Mouse (Mus musculus): Measurements from ENCODE around the gene Grin2a. TPM values are rescaled to one million over a fixed set of nuclear protein-coding genes. Genes with fewer than 3 reads are reported as not detected.

Grin2a gene
- total RNA-seq, 2 experiments from 2014 or later, result 129 to 130 TPM

DNA sequence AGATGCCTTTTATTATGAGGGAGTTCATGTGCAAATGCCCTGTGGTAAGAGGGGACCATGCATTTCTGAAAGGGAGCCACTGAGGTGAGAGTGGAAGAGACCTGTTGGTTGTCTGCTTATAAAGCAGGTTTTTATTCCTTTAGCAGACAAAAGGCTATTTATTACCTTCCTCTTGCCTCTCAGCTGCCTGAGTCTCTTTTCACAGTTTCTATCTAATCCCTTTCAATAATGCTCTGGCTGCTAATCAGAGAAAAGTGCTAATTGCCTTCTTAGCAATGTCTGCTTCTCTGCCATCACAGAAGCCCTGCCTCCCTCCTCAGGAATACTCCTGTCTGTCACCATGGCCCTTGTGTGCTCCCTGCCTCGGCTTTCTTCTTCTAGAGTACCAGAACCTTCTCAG, 209.1 kb downstream of the Grin2a start:
- DNase-seq (ENCODE audit: extremely low spot score in 1 of 2, low spot score in 2 of 2), result no peak
- intact Hi-C loops (cut with DNase I), result no loop called here

DNA sequence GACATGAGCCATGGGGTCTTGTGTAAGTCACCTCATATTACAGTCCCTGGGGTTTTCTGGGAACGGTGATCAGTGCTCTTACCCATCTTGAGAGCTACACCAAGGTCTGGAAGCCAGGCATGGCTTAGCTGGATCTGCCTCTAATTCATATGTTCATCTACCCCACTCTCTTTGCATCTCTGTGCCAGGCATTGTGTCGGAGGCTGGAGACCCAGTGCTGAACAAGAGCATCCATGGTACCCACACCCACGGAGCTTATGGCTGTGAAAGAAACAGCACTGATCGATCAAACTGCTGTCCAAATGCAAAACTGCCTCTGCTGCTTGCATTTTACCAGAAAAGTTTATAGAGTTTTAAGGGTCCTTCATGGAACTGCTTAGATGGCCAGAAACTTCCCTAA, 209.5 kb downstream of the Grin2a start:
- intact Hi-C loops (cut with DNase I), result no loop called here
- no peak for DNase-seq (ENCODE audit: extremely low spot score in 1 of 2, low spot score in 2 of 2)

DNA sequence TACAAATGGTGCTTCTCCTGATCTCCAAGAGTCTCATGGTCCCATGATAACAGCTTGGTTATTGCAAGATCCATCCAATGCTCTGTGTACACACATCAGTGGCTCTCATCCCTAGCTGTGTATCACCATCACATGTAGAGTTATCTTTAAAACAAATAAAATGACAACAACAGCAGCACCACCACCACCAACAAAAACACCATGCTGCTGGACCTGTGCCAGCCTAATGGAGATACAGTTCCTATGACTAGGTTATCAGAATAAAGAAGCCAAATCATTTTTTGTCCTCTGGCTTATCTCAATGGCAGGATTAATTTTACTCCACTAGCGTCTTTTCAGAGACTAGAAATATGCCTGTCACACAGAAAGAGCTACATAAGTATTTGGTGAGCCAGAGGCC, 226.4 kb downstream of the Grin2a start:
- no peak for DNase-seq (ENCODE audit: extremely low spot score in 1 of 2, low spot score in 2 of 2)
- intact Hi-C loops (cut with DNase I), result no loop called here

DNA sequence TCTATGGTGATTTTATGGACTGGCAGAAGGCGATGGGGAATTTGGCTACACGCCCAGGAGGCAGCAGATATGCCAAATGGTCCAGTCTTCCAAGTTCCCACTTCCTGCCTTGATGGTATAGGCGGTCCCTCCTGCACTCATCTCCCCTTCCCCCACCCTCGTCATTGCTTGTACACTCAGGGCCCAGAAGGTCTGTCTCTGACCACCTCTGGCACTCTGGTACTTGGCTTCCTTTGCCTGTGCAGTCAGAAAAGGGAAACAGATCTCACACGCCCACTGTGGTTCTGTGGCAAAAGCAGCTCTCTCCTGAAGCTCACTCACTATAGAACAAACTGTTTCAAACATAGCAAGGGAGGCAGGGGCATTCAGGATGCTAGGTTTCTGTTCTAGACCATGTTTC, 227.0 kb downstream of the Grin2a start:
- intact Hi-C loops (cut with DNase I), result no loop called here
- DNase-seq (ENCODE audit: extremely low spot score in 1 of 2, low spot score in 2 of 2), result peak; percentile 52 to 65

DNA sequence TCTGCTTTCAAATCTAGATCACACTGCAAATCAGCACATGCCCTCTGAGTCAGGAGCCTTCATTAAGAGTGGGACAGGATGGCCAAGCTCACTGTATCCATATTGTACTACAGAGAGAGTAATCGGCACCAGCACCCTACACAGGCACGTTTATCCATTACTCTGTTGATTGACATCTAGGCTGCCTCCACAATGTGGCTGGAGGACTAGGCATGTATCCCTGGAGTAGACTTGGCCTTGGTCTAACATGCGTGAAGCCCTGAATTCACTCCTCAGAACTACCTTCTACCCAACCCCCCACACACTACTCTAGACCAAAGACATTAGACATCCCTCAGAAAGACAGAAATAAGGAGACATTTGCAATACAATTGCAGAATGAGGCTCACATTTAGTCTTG, 227.4 kb downstream of the Grin2a start:
- intact Hi-C loops (cut with DNase I), result no loop called here
- DNase-seq (ENCODE audit: extremely low spot score in 1 of 2, low spot score in 2 of 2), result no peak

GRCm38 (mm10) chr16:9764086-9764485, 231.3 kb downstream of the Grin2a start:
- no peak for DNase-seq (ENCODE audit: extremely low spot score in 1 of 2, low spot score in 2 of 2)
- intact Hi-C loops (cut with DNase I), result no loop called here

DNA sequence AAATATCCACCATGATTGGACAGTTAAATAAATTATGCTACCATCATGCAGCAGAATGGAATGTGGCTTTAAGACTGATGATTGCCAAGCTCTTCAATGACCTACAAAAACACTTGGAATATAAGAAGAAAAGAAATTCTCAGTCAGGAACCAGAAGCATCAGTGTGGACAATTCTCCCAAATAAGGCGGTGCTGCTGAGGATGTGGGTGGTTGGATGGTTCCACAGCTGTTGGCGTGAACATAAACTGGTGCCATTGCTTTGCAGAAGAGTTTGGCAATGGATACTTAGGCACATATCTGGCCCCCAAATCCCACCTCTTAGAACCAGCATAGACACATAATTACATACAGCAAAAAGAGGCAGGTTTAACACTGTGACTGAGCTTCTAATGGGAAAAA, 235.0 kb downstream of the Grin2a start:
- intact Hi-C loops (cut with DNase I), result no loop called here
- DNase-seq (ENCODE audit: extremely low spot score in 1 of 2, low spot score in 2 of 2), result no peak

DNA sequence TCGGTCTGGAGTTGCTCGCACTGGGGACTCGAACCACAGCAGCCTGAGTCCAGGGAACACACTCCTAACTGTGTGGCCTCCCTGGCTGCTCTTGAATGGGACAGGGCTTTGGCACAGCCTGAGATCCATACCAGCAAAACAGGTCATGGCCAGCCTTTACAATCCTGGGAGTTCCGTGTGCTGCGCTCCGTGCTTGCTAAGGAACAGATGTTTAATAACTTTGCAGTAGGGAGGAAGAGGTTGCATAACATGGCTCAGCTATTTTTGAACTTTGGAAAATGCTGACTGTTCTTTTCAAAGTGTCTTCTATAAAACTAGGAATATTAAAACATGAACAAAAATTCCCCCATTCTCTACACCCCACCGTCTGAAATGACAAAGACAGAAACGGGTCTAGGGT, 238.5 kb downstream of the Grin2a start:
- intact Hi-C loops (cut with DNase I), result loop anchor here (10.0 kb wide), 1 partner anchor 238 kb away; the partner anchor contains the start of gene Grin2a
- no peak for DNase-seq (ENCODE audit: extremely low spot score in 1 of 2, low spot score in 2 of 2)

- intact Hi-C loops (cut with DNase I), result loop anchor here (10.0 kb wide), 1 partner anchor 241 kb away; the partner anchor contains the start of gene Grin2a
Observed at GRCm38 (mm10) chr16:9754061-9754460, 241.3 kb downstream of the Grin2a start.

DNA sequence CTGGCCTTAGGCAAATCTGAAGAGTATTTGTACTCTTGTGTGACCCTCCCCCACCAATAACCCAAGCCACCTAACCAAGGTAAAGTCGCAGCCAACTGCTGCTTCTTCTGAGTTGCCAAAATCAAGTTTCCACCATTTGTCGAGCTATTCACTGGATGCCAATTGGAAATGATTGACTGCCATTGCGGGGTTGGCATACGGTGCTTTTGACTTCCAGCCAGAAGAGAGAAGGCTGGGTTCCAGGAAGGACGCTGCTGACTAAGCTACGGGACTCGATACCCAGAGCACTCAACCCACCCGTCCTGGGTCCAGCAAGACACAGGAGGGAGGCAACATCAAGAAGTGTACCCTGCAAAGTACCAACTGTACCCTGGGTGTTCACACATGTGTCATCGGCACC, 242.3 kb downstream of the Grin2a start:
- intact Hi-C loops (cut with DNase I), result loop anchor here (10.0 kb wide), 1 partner anchor 242 kb away; the partner anchor contains the start of gene Grin2a
- DNase-seq (ENCODE audit: extremely low spot score in 1 of 2, low spot score in 2 of 2), result no peak

More at GRCm38 (mm10) chr16:9754061-9754460, 241.3 kb downstream of the Grin2a start:
- no peak for DNase-seq (ENCODE audit: extremely low spot score in 1 of 2, low spot score in 2 of 2)

DNA sequence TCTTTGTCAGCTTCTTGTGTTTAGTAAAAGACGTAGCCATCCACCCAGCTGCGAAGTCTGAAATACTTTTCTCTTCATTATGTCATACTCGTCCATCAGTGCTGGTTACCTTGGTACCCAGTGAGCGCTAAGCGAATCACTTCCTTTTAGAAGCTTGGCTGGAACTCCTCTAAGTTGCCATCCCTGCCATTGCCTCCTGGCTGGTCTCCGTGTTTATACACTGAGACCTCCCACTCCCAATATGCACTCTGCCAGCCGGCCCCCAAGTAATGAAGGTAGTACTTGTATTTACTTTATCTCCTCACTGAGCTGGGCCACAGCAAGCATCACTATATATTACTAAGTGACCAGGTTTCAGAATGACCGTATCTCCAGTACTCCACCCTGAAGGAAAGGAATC, 242.8 kb downstream of the Grin2a start:
- intact Hi-C loops (cut with DNase I), result loop anchor here (10.0 kb wide), 1 partner anchor 242 kb away; the partner anchor contains the start of gene Grin2a
- peak in 1 of 2 experiments; percentile 31 for DNase-seq (ENCODE audit: extremely low spot score in 1 of 2, low spot score in 2 of 2)

DNA sequence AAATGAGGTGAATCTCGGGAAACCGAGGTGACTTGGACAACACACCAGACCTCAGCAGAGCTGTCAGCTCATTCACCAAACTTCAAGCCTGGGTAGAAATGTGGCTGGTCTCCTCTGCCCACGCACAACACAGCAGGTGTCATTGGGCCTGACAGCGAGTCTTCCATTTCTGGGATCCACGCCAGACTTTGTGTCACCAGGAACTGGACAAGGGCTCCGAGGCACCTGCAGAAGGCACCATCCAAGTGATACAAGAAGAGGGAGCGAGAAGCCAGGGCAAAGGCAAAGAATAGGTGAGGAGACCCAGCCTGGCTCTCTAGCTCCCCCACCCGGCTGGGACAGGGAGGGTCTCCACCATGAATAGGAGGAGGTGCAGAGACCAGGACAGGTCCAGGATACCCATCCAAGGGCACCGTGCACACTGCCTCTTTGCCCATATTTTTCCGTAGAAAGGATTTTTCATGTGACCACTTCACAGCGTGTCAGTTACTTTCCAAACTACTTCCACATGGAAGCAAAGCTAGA, 244.3 kb downstream of the Grin2a start:
- intact Hi-C loops (cut with DNase I), result loop anchor here (10.0 kb wide), 1 partner anchor 244 kb away; the partner anchor contains the start of gene Grin2a

DNA sequence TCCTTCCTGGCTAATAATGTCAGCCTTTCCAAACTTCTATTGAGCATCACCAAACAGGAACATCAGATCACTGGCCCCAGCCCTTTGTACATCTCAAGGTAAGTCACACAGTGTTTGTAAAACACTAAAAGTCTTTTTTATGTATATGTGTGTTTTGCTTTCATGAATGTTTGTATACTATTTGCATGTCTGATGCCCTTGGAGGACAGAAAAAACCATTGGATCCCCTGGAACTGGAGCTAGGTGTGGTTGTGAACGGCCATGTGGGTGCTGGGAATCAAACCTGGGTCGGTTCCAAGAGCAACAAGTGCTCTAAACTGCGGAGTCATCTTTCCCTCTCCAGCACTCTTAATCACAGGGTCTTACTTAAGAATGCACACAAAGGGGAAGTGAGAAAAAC, 245.7 kb downstream of the Grin2a start:
- no peak for DNase-seq (ENCODE audit: extremely low spot score in 1 of 2, low spot score in 2 of 2)
- intact Hi-C loops (cut with DNase I), result loop anchor here (10.0 kb wide), 1 partner anchor 245 kb away; the partner anchor contains the start of gene Grin2a

More for the DNA sequence above, 244.3 kb downstream of the Grin2a start:
- DNase-seq (ENCODE audit: extremely low spot score in 1 of 2, low spot score in 2 of 2), result peak in 1 of 2 experiments; percentile 37

- DNase-seq (ENCODE audit: extremely low spot score in 1 of 2, low spot score in 2 of 2), result no peak
- intact Hi-C loops (cut with DNase I), result no loop called here
Observed at GRCm38 (mm10) chr16:9742443-9742842, 252.9 kb downstream of the Grin2a start.

GRCm38 (mm10) chr16:9738679-9739078, 256.7 kb downstream of the Grin2a start:
- intact Hi-C loops (cut with DNase I), result no loop called here
- no peak for DNase-seq (ENCODE audit: extremely low spot score in 1 of 2, low spot score in 2 of 2)

DNA sequence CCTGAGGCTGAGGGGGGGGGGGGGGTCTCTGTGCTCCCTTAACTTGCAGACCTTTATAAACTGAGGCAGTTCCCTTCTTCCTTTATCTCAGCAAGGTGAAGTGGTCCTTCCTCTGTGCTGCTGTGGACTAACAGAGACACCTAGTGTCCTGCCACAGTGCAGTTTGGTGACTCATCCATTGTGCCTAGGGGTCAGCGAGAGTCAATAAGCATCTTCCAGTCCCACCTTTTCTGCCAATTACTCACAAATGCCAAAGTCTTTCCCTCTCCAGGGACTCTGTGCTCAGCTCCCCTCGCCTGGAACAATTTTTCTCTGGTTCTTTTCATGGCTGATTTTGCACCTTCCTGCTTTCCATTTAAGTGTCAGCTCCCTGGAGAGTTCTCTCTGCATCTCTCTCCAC, 258.2 kb downstream of the Grin2a start:
- no peak for DNase-seq (ENCODE audit: extremely low spot score in 1 of 2, low spot score in 2 of 2)
- intact Hi-C loops (cut with DNase I), result no loop called here

DNA sequence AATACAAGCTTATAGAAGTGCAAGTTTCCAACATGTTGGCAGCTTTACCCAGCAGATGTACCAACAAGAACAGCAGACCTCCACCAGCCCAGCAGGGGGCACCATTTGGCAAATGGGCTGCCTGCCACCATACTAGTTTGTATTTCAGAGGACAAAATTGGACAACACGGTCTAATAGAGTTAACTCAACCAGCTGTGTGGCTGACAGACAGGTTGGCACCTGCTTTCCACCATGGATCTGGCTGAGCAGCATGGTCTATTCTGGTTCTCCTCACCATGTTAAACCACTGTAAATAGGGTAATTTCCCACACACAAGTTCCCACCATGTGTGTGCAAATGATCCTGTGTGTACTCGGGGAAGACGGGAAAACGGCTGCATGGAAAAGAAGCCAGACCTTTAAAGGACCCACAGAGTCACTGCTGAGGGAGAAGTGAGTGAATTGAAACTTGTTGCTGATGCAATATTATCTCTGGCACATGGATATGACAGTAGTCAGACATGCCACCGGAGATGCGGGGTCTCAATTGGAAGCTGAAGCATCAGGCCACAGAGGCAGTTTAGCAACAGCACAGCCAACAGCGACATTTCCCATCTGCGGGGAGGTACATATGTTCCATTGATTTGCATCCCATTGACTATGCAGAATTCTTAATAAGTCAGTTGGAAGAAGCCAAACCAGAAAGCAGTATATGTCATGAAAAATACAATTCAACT, 259.8 kb downstream of the Grin2a start:
- intact Hi-C loops (cut with DNase I), result no loop called here
- DNase-seq (ENCODE audit: extremely low spot score in 1 of 2, low spot score in 2 of 2), result no peak

GRCm38 (mm10) chr16:9727603-9728002, 267.8 kb downstream of the Grin2a start:
- no peak for DNase-seq (ENCODE audit: extremely low spot score in 1 of 2, low spot score in 2 of 2)
- intact Hi-C loops (cut with DNase I), result no loop called here

- no peak for DNase-seq (ENCODE audit: extremely low spot score in 1 of 2, low spot score in 2 of 2)
- intact Hi-C loops (cut with DNase I), result no loop called here
Observed at GRCm38 (mm10) chr16:9725578-9726113, 269.7 kb downstream of the Grin2a start.

DNA sequence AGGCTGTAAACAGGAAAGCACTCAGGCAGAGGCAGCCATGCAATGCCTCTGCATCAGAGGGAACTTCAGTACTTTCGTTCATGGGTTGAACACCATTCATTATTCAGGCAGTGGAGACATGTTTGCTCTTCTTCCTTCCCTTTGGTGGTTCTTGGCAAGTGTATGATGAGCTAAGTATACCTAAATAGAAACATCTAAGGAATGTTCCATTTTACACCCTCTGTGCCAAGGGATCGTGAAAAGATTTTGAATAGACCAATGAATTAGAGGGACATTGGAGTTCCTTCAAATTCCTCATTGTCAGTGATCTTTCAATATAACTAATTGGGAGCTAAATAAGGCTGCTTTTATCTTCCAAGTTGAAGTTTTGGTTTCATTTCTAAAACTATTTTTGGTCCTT, 284.0 kb downstream of the Grin2a start:
- intact Hi-C loops (cut with DNase I), result no loop called here
- DNase-seq (ENCODE audit: extremely low spot score in 1 of 2, low spot score in 2 of 2), result no peak

Data from left cerebral cortex, postnatal 10 days (tissue).